Mouse (Mus musculus) C2C12 (cell line): ENCODE data around the gene Paqr4.

ENCODE experiments used
- CTCF ChIP-seq: IDR thresholded peaks from one replicate; pipeline ENCODE4 v1.5.1; 2011; ENCODE audit not compliant: control insufficient read depth, insufficient read depth, insufficient read length
- MAX ChIP-seq: IDR thresholded peaks from one replicate; pipeline ENCODE4 v1.6.1; 2011; ENCODE audit warnings: mild to moderate bottlenecking, control low read depth
- MYOD1 ChIP-seq: IDR thresholded peaks from one replicate; pipeline ENCODE4 v1.6.1; 2011; ENCODE audit warnings: low read depth; ENCODE audit not compliant: control insufficient read depth, insufficient read length
- MYOG ChIP-seq: IDR thresholded peaks from one replicate; pipeline ENCODE4 v1.6.1; 2011; ENCODE audit not compliant: control insufficient read depth, insufficient read length; ENCODE audit errors: extremely low read depth
- USF1 ChIP-seq: IDR thresholded peaks from one replicate; pipeline ENCODE4 v1.6.1; 2011; ENCODE audit warnings: low read depth, mild to moderate bottlenecking, control low read depth, moderate library complexity

DNA sequence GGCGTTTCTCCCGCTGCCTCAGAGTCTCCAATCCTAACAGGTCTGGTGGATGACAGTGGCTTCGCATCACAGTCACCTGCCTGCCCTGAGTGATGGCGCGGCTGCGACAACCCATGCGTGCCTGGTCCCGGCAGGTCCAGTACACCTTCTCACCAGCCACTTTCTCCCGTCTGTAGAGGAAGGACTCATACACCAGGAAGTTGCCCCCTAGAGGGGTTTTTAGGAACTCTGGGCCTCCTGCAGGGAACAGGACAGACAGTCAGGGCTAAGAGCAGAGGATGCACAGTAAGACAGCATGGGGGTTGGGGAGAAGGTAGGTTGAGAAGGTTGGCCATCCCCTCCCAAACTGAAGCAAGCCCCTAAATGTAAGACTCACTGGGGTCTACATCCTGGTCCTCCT, 19.6 kb upstream of the Paqr4 start:
- TF ChIP-seq CTCF = no peak
- no peak for TF ChIP-seq MYOD1
- TF ChIP-seq MYOG = no peak
- TF ChIP-seq USF1 = no peak
- TF ChIP-seq MAX = no peak
